Mouse (Mus musculus) neural tube, embryonic 10.5 days (tissue): ENCODE results near the gene Itsn1.
A peak's percentile ranks its signal among the peaks of the same experiment; 100 is the strongest.

Source experiments
- DNase-seq: peaks from one replicate; pipeline ENCODE4 v3.0.0-alpha.2; 2017; ENCODE audit warnings: low spot score; ENCODE audit errors: extremely low spot score

Itsn1 gene

DNA sequence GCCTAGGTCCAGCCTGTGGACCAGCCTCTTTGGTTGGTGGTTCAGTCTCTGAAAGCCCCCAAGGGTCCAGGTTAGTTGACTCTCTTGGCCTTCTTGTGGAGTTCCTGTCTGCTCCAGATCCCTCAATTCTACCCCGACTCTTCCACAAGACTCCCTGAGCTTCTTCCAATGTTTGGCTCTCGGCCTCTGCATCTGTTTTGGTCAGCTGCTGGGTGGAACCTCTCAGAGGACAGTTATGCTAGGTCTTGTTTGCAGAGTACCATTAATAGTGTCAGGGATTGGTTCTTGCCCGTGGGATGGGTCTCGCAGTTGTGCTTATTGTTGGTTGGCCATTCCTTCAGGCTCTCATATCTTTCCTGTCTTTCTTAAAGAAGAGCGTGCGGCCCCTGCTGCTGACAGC, 39.5 kb downstream of the Itsn1 start:
- no peak for DNase-seq

GRCm38 (mm10) chr16:91769911-91770310, 40.8 kb downstream of the Itsn1 start:
- DNase-seq = no peak

DNA sequence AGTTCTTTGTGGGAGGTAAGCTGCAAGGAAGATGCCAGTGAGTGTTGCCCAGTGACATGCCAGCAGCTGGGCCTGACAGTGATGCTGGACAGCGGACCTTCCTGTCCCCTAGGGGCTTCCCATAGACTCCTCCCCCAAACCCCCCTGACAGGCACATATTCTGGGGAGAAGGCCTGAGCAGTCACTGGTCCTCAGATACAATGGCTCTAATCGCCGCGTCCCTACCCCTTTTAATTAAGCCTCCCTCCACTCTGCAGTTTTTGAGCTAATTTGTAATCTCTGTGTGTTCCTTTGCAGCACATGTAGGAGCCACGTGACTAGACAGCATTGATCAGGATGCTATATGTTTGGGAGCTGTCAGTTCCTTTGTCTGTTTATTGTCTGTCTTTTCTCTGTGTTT, 41.6 kb downstream of the Itsn1 start:
- DNase-seq = peak; percentile 59

DNA sequence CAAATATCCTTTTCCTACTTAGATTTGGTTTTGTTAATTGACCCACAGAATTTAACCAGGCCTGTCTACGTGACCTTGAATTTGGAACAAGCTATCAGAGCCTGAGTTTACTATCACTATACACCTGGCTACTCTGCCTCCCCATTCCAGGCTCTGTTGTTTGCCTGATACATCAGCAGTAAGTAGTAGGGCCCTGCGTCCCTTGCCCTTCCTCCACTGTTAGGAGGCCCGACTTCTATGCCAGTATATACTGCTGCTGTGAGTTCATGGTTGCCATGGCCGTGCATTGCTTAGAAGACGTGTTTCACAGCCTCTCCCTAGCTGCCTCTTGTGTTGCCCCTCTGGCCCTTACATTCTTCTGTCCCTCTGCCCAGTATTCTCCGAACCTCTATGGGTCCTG, 42.3 kb downstream of the Itsn1 start:
- no peak for DNase-seq

DNA sequence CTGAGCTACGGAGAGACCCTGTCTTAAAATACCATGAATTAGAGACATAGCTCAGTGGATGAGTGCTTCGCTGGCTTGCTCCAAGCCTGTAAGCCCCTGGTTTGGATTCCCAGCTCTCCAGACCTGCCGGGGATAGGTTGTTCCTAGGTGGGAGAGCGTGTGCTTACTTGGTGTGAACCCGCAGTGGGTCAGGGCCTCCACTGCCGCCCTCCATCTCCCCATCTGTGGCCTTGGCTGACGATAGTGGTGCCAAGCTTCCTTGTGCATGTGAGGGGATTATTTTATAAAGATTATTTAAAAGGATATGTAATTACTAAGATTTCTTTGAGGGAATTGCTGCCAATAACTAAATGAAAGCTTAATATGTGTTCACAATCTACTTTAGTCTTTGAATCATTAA, 43.5 kb downstream of the Itsn1 start:
- no peak for DNase-seq

DNA sequence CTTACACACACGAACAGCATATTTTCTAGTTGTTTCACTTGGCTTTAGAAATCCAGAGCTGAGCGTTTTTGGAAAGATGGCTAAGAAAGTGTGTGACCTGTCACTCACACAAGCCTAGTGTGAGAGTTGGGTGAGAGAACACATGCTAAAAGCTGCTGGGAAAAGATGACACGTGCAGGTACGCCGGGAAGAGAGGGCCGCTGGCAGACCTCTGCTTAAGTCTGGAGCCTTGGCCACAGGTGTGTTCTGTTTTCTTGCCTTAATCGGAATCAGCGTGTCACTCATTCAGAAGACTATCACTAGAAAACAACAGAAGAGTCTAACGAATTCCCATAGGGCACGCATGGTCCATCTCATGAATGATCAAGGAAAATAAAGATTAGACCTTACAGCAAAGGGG, 50.5 kb downstream of the Itsn1 start:
- DNase-seq = no peak

GRCm38 (mm10) chr16:91780151-91780550, 51.1 kb downstream of the Itsn1 start:
- DNase-seq = no peak

GRCm38 (mm10) chr16:91780826-91781225, 51.7 kb downstream of the Itsn1 start:
- DNase-seq = no peak

DNA sequence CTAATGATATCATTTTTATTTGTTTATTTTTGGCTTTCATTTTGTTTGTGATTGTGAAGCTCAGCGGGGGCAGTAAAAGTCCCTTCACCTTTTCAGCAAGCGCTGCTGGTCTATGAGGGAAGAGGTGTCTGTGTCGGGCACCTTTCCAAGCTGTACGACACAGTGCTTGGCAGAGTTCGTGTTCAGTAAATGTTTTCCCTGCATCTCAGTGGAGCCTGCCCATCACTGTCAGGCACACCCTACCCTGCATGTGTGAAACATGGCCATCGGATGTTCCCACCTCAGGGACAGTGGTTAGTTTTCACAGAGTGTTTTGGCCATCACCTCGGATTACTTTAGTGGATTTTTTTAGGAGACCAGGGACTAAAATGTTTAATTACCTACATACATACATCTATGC, 54.1 kb downstream of the Itsn1 start:
- no peak for DNase-seq

GRCm38 (mm10) chr16:91784298-91784697, 55.2 kb downstream of the Itsn1 start:
- no peak for DNase-seq

DNA sequence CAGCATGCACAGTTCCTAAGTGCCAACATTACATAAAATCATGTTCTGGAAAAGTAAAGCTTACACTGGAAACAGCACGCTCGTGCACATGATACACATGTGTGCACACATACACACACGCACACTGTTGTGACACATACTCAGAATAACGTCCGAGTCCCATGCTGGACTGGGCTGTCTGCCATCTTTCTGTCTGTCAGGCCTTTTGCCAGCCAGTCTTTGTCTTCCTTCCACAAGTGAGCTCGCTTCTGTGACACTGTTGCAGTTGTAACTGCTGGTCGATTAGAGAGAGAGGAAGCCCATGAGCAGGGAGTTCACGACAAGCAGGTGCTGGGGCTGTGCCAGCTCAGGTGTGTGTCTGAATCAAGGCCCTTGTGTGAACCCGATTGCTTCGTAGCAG, 57.3 kb downstream of the Itsn1 start:
- DNase-seq = no peak

GRCm38 (mm10) chr16:91789728-91790127, 60.6 kb downstream of the Itsn1 start:
- DNase-seq = no peak

DNA sequence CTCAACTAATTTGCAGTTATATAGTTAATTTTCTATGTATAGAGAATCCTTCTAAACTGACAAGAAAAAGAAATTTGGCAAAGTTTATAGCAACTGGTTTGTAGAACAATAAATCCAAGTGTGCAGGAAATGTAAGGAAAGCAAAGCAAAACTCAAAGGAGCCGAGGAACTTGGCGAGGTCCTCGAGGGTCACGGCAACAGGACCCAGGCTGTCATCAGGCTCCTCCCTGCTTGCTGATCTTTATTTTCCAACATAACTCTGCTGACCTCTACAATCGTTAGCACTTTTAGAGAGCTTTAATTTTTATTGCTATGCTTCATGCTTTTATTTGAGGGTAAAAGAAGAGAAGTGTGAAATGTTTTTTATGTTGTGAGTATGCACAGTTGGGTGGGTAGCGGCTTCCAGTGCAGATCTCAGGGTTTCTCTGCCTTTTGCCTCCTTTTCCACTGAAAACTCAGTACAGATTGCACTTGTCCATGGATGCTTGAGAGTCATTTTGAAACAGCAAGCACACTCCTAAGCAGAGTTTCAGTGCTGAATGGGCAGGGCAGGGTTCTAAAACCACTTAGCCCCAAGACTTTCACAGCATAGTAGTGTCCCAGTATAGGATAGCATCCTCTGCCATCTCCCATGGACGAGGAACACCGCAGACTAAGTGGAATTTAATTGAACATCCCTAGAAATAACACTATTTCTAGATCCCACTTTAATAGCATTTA, 63.6 kb downstream of the Itsn1 start:
- no peak for DNase-seq

GRCm38 (mm10) chr16:91793507-91794278, 64.6 kb downstream of the Itsn1 start:
- DNase-seq = no peak

DNA sequence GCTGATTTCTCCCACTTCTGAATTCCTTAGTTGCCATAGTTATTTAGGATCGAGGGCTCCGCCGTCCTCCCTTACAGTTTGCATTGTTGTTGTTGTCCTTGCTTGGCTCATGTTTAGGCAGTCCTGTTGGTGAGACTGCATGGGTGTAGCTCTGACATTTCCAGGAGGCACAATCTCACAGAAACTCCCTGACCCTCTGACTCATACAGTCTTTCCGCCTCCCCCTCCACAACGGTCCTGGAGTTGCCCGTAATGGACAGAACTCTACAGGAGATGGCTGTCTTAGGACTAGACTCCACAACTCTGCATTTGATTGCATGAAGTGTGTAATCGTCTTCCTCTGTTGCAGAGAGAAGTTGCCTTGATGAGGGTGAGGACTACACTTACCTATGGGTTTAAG, 65.2 kb downstream of the Itsn1 start:
- DNase-seq = no peak

GRCm38 (mm10) chr16:91795044-91795443, 66.0 kb downstream of the Itsn1 start:
- no peak for DNase-seq

DNA sequence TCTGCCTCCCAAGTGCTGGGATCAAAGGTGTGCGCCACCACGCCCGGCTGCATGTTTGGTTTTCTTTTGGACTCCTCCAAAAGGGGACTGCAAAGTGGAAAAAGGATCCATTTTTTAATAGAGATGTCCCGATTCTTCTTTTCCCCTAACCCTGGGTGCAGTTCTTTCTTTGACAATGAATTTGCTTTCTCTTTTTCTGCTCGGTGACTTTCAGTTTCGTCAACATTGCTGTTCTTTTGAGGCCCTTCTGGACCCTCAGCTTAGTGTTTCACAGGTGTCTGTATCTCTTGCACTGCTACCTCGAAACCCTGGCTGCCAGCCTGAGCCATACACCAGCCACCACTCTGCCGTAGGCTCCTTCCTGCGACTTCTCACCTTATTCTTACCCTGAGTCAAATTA, 66.5 kb downstream of the Itsn1 start:
- DNase-seq = no peak

DNA sequence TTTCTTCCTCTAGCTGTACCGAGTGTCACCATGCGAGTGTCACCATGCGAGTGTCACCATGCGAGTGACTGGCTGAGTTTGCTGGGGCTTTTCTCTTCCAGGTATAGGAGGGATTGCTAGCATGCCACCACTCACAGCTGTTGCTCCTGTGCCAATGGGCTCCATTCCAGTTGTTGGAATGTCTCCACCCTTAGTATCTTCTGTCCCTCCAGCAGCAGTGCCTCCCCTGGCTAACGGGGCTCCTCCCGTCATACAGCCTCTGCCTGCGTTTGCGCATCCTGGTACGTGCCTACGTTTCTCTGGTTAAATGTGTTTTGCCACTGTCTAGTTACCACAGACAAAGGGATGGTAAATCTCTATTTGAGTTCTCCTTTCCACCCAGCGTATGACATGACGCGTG, 72.3 kb downstream of the Itsn1 start:
- DNase-seq = no peak

GRCm38 (mm10) chr16:91802461-91803062, 73.5 kb downstream of the Itsn1 start:
- no peak for DNase-seq

- DNase-seq = no peak
Measured at GRCm38 (mm10) chr16:91804418-91804817, 75.3 kb downstream of the Itsn1 start.

DNA sequence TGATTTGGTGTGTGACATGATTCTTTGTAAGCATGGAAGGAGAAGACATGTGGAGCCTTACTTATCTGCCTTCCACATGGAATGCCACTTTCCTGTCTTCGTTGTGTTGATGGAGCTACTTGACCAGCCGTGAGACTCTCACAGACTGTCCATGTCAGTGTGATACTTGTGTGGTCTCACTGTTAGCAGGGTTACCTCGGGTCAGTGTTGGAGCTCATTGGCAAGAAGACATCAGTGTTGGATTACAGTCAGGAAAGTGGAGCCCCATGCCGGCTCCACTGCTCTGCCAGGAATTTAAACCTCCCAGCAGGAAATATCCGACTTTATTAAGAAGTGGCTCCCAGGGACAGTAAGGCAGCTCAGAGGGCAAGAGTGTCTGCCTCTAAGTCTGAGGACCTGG, 75.8 kb downstream of the Itsn1 start:
- DNase-seq = peak; percentile 19

DNA sequence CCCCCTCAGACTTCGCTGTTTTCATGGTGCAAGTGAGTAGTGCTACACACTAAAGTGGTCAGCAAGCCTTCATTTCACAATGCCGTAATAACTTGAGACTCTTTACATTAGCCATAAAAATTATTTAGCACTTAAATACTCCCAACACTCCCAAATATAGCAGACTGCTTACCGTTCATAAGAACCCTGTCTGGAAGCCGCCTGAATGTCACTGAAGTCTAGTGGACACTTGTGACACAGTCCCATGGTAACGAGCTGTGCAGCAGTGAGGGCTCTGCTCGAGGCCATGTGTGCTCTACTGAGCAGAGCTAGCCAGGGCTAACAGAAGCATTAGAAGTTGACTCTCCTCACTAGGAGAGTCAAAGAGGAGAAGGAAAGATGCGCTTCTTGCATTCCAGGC, 81.2 kb downstream of the Itsn1 start:
- DNase-seq = no peak

GRCm38 (mm10) chr16:91811339-91811738, 82.3 kb downstream of the Itsn1 start:
- no peak for DNase-seq
